Mouse (Mus musculus) limb, embryonic 14.5 days (tissue): ENCODE data around the gene Nek7. TPM values are rescaled to one million over a fixed set of nuclear protein-coding genes. Genes with fewer than 3 reads are reported as not detected.

Experiments
- ATAC-seq: fragments of 200-750 bp; cut with Nextera tagmentation; 2 replicates; pipeline ENCODE4 v1.8.0; 2017; ENCODE audit warnings: low read depth, moderate number of reproducible peaks, moderate TSS enrichment; ENCODE audit not compliant: low FRiP score
- DNase-seq: peaks from one replicate; pipeline ENCODE4 v3.0.0-alpha.2; 2015; ENCODE audit warnings: low spot score
- H3K27ac ChIP-seq: fragments of 300-500 bp; sonication (generic); replicated peaks from 2 replicates; pipeline ENCODE4 v1.5.1; 2014; ENCODE audit warnings: low read depth, mild to moderate bottlenecking, low read length, moderate library complexity, mixed read lengths
- H3K27me3 ChIP-seq: fragments of 300-500 bp; sonication (generic); 2 replicates; pipeline ENCODE4 v1.6.1; 2014; ENCODE audit warnings: low read length, mixed read lengths; ENCODE audit not compliant: control insufficient read depth, insufficient read depth
- H3K36me3 ChIP-seq: fragments of 300-500 bp; sonication (generic); 2 replicates; pipeline ENCODE4 v1.6.1; 2014; ENCODE audit warnings: mild to moderate bottlenecking, low read length, moderate library complexity, mixed read lengths; ENCODE audit not compliant: control insufficient read depth, insufficient read depth
- H3K4me1 ChIP-seq: fragments of 300-500 bp; sonication (generic); 2 replicates; pipeline ENCODE4 v1.6.1; 2014; ENCODE audit warnings: antibody characterized with exemption, low read length, mixed read lengths; ENCODE audit not compliant: control insufficient read depth, insufficient read depth
- H3K4me2 ChIP-seq: fragments of 300-500 bp; sonication (generic); replicated peaks from 2 replicates; pipeline ENCODE4 v1.6.1; 2014; ENCODE audit warnings: low read depth, mild to moderate bottlenecking, low read length, moderate library complexity; ENCODE audit not compliant: severe bottlenecking
- H3K4me3 ChIP-seq: fragments of 300-500 bp; sonication (generic); replicated peaks from 2 replicates; pipeline ENCODE4 v1.5.1; 2014; ENCODE audit warnings: low read length
- H3K9ac ChIP-seq: fragments of 300-500 bp; sonication (generic); 2 replicates; pipeline ENCODE4 v1.6.1; 2014; ENCODE audit warnings: mild to moderate bottlenecking, low read depth, low read length, moderate library complexity; ENCODE audit not compliant: severe bottlenecking
- H3K9me3 ChIP-seq: fragments of 300-500 bp; sonication (generic); 2 replicates; pipeline ENCODE4 v1.6.1; 2016; ENCODE audit warnings: low read length; ENCODE audit not compliant: control insufficient read depth
- POLR2A ChIP-seq: fragments of 200-500 bp; IDR thresholded peaks from 2 replicates; pipeline ENCODE4 v1.8.0; 2012; ENCODE audit warnings: inconsistent platforms, mild to moderate bottlenecking, moderate library complexity, borderline replicate concordance; ENCODE audit not compliant: insufficient read depth, insufficient read length; ENCODE audit errors: extremely low read depth
- WGBS: fragments of 180-500 bp; shearing (Covaris S2); extraction: QIAGEN DNeasy Blood & Tissue Kit; methylation state at CpG from one replicate; pipeline ENCODE4 v1.1.7; 2014; 5-methylcytosine and 5-hydroxymethylcytosine counted together
- polyA plus RNA-seq, 2 experiments: library from polyadenylated mRNA; depleted of rRNA in 1 of 2; stranded (reverse) in 1 of 2; unstranded in 1 of 2; fragments of >200 nt; fragmentation: Nextera tagmentation in 1 of 2; extraction: Ambion mirVana in 1 of 2; gene quantifications; 2 replicates each; pipeline versions ENCODE4 v1.2.1 to v1.2.3; 2012 to 2014

The Nek7 gene
- polyA plus RNA-seq, 2 experiments = 14.2 to 32.4 TPM

DNA sequence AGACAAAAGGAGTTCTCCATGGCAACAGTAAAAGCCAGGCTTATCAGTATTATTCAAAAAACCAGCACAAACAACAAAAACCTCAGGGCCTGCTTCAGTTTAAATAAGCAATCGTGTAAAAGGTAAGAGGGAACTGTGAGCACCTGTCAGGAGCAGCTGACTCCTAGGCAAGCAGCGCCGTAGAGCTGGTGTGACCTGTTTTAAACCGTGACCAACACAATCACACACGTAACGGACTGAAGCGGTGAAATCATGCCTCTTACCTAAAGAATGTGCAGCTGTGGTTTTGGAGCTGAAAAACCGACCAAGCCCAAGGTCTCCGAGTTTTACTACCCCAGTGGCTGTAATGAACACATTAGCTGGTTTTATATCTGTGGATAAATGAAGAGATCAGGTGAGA, 104.6 kb downstream of the Nek7 start:
- Histone ChIP-seq H3K36me3 (no peaks in the 10 kb centered on the region), H3K27me3 (no peaks in the 10 kb centered on the region), H3K9me3 (no peaks in the 10 kb centered on the region), H3K9ac (no peak overlapping the region), H3K4me2 (no peak overlapping the region), H3K4me1 (peaks cover 14% of the 10 kb centered on the region), H3K27ac (no peak overlapping the region), H3K4me3 (no peak overlapping the region)
- WGBS = 54% methylated on average over 9 of the region's 9 CpGs
- TF ChIP-seq POLR2A = no peak
- ATAC-seq (peak; percentile 53), DNase-seq (peak; percentile 33)

- WGBS = 73% methylated on average over 4 of the region's 4 CpGs
- Histone ChIP-seq H3K36me3 (no peaks in the 10 kb centered on the region), H3K9me3 (no peaks in the 10 kb centered on the region), H3K27me3 (no peaks in the 10 kb centered on the region), H3K4me3 (no peak overlapping the region), H3K4me1 (peaks cover 16% of the 10 kb centered on the region), H3K27ac (no peak overlapping the region), H3K9ac (no peak overlapping the region), H3K4me2 (no peak overlapping the region)
- ATAC-seq (no peak), DNase-seq (no peak)
- no peak for TF ChIP-seq POLR2A
Observed at GRCm38 (mm10) chr1:138513982-138514381, 106.0 kb downstream of the Nek7 start.

DNA sequence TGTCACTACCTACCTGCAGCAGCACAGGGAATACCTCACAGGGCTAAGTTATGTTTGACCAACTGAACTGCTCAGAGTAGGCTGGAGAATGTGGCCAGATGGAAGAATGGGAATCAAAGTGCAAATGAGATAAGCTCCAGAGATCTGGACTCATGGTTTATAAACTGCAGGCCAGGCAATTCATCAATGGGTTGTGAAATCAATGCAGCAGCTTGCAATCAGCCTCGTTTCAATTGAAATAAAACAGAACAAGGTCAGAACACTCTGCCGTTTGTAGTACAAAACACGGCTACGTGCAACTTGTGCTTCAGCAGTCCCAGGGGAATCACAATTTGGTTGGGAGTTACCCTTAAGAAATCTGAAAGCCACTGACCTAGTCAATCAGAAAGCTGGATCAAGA, 109.4 kb downstream of the Nek7 start:
- Histone ChIP-seq H3K9ac (no peak overlapping the region), H3K4me1 (peaks cover 10% of the 10 kb centered on the region), H3K27ac (no peak overlapping the region), H3K36me3 (no peaks in the 10 kb centered on the region), H3K9me3 (no peaks in the 10 kb centered on the region), H3K4me3 (no peak overlapping the region), H3K27me3 (no peaks in the 10 kb centered on the region), H3K4me2 (no peak overlapping the region)
- no peak for DNase-seq
- no peak for ATAC-seq
- TF ChIP-seq POLR2A = no peak
- WGBS = 53% methylated on average over 4 of the region's 4 CpGs

DNA sequence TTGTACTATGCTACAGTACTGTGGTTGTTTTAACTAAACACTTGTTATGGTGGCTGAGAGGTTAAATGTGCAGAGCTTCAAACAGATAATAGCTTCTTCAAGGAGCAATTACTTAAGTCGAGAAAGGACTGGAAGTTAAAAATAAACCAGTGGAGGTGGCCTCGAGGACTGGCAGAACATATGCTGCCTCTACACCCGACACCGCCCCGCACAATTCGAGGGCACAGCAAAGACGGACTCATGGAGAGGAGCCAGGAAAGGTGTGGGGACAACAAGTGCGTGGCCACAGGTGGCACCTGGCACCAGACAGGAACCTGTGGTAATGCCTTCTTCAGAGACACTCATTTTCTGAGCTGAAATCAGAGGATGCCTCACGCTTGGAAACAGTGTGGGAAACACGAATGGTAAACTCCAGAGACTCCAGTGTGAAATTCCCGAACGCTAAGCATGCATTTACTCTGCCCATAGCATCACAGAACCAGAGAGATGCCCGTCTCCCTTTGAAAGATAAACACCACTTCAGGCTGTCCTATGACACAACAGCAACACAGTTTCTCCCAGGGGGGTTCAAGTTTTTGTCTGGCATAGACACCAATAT, 112.4 kb downstream of the Nek7 start:
- Histone ChIP-seq H3K4me3 (no peak overlapping the region), H3K4me1 (peaks cover 15% of the 10 kb centered on the region), H3K4me2 (no peak overlapping the region), H3K27me3 (no peaks in the 10 kb centered on the region), H3K36me3 (no peaks in the 10 kb centered on the region), H3K27ac (no peak overlapping the region), H3K9ac (no peak overlapping the region), H3K9me3 (no peaks in the 10 kb centered on the region)
- DNase-seq = no peak
- no peak for TF ChIP-seq POLR2A
- no peak for ATAC-seq
- WGBS = 67% methylated on average over 13 of the region's 13 CpGs

GRCm38 (mm10) chr1:138507014-138507413, 112.9 kb downstream of the Nek7 start:
- Histone ChIP-seq H3K36me3 (no peaks in the 10 kb centered on the region), H3K4me2 (no peak overlapping the region), H3K4me1 (peaks cover 15% of the 10 kb centered on the region), H3K9ac (no peak overlapping the region), H3K4me3 (no peak overlapping the region), H3K27me3 (no peaks in the 10 kb centered on the region), H3K9me3 (no peaks in the 10 kb centered on the region), H3K27ac (no peak overlapping the region)
- TF ChIP-seq POLR2A = no peak
- DNase-seq (no peak), ATAC-seq (no peak)
- 30% methylated on average over 4 of the region's 4 CpGs for whole genome bisulfite sequencing

- DNase-seq = no peak
- Histone ChIP-seq H3K4me2 (no peak overlapping the region), H3K4me1 (peaks cover 19% of the 10 kb centered on the region), H3K36me3 (no peaks in the 10 kb centered on the region), H3K9me3 (no peaks in the 10 kb centered on the region), H3K4me3 (no peak overlapping the region), H3K27ac (no peak overlapping the region), H3K9ac (no peak overlapping the region), H3K27me3 (no peaks in the 10 kb centered on the region)
- no peak for TF ChIP-seq POLR2A
- 44% methylated on average over 5 of the region's 5 CpGs for WGBS
- ATAC-seq = no peak
Observed at GRCm38 (mm10) chr1:138504228-138504627, 115.7 kb downstream of the Nek7 start.
